Mouse (Mus musculus) midbrain, embryonic 14.5 days (tissue): ENCODE data around the gene Evc2. TPM values are rescaled to one million over a fixed set of nuclear protein-coding genes. Genes with fewer than 3 reads are reported as not detected.

Experiments used
- ATAC-seq: fragments of 200-750 bp; cut with Nextera tagmentation; 2 replicates; pipeline ENCODE4 v1.8.0; 2017; ENCODE audit warnings: moderate number of reproducible peaks, moderate library complexity; ENCODE audit not compliant: low FRiP score, low TSS enrichment
- DNase-seq: peaks from one replicate; pipeline ENCODE4 v3.0.0-alpha.2; 2015
- H3K27ac ChIP-seq: fragments of 300-500 bp; sonication (generic); replicated peaks from 2 replicates; pipeline ENCODE4 v1.5.1; 2014; ENCODE audit warnings: mild to moderate bottlenecking, low read depth, low read length, moderate library complexity
- H3K27me3 ChIP-seq: fragments of 300-500 bp; sonication (generic); 2 replicates; pipeline ENCODE4 v1.6.1; 2014; ENCODE audit warnings: low read length, control low read depth, mixed read lengths; ENCODE audit not compliant: control insufficient read depth, insufficient read depth
- H3K36me3 ChIP-seq: fragments of 300-500 bp; sonication (generic); 2 replicates; pipeline ENCODE4 v1.6.1; 2014; ENCODE audit warnings: low read length, control low read depth; ENCODE audit not compliant: control insufficient read depth, insufficient read depth
- H3K4me1 ChIP-seq: fragments of 300-500 bp; sonication (generic); 2 replicates; pipeline ENCODE4 v1.6.1; 2014; ENCODE audit warnings: mild to moderate bottlenecking, antibody characterized with exemption, low read length, control low read depth; ENCODE audit not compliant: control insufficient read depth, insufficient read depth
- H3K4me2 ChIP-seq: fragments of 300-500 bp; sonication (generic); 2 replicates; pipeline ENCODE4 v1.6.1; 2014; ENCODE audit warnings: mild to moderate bottlenecking, low read length, moderate library complexity
- H3K4me3 ChIP-seq: fragments of 300-500 bp; sonication (generic); replicated peaks from 2 replicates; pipeline ENCODE4 v1.5.1; 2014; ENCODE audit warnings: low read depth, low read length
- H3K9ac ChIP-seq: fragments of 300-500 bp; sonication (generic); replicated peaks from 2 replicates; pipeline ENCODE4 v1.6.1; 2014; ENCODE audit warnings: mild to moderate bottlenecking, low read length, moderate library complexity
- H3K9me3 ChIP-seq: fragments of 300-500 bp; sonication (generic); 2 replicates; pipeline ENCODE4 v1.6.1; 2016; ENCODE audit warnings: low read length, control low read depth, mixed read lengths; ENCODE audit not compliant: control insufficient read depth
- WGBS: fragments of 180-500 bp; shearing (Covaris S2); extraction: QIAGEN DNeasy Blood & Tissue Kit; methylation state at CpG from one replicate; pipeline ENCODE4 v1.1.7; 2014; 5-methylcytosine and 5-hydroxymethylcytosine counted together
- polyA plus RNA-seq: library from polyadenylated mRNA; unstranded; fragments of >200 nt; fragmentation: Nextera tagmentation; extraction: Ambion mirVana; gene quantifications from 2 replicates; pipeline ENCODE4 v1.2.1, GENCODE M21; 2014

Gene Evc2
- polyA plus RNA-seq, 1 experiment from 2014 or later: 6.0 TPM

DNA sequence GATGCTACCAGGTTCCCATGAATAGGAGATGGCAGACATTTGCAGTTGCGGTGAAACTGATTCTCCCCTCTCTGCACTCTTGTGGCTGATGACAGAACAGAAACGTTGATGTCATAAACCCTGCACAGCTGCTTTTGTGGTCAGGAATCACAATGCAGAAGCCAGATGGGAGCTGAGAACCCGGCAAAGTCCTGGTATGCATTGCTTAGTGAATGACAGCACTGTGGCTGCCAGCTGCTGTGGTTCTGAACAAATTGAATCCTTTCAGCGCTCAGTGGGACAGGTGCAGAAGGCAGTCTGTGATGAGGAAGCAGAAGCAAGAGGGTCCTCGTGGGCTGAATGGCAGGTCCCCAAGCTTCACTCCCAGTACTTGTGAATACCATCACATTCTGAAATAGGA lies 130.7 kb downstream of the Evc2 start:
- Histone ChIP-seq H3K4me2 (no peak overlapping the region), H3K4me3 (no peak overlapping the region), H3K9ac (no peak overlapping the region), H3K36me3 (no peaks in the 10 kb centered on the region), H3K9me3 (no peaks in the 10 kb centered on the region), H3K27ac (no peak overlapping the region), H3K4me1 (no peaks in the 10 kb centered on the region), H3K27me3 (no peaks in the 10 kb centered on the region)
- DNase-seq (no peak), ATAC-seq (no peak)
- WGBS: 72% methylated on average over 5 of the region's 5 CpGs

DNA sequence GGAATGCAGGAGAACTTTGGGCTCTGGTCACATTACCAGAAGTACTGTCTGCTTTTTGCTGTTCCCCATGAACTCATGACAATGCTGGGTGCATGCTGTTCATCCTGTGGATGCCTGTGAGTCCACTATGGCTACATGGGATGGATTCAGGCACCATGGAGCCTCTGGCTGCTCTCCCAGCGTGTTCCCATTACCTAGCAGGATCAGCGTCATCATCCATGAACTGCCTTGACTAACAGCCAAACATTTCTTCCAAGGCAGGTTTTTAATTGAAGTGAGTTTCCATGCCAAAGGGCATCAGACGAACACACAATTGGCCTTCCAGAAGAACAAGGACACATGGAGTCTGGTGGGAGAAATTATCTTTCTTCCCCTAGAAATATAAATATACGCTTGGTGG lies 133.3 kb downstream of the Evc2 start:
- no peaks in the 10 kb centered on the region for H3K9me3 ChIP-seq
- H3K4me1 ChIP-seq: no peaks in the 10 kb centered on the region
- H3K27ac ChIP-seq: no peak overlapping the region
- H3K9ac ChIP-seq: no peak overlapping the region
- 79% methylated on average over 4 of the region's 4 CpGs for WGBS
- H3K4me2 ChIP-seq: no peak overlapping the region
- no peaks in the 10 kb centered on the region for H3K27me3 ChIP-seq
- ATAC-seq (no peak), DNase-seq (no peak)
- no peaks in the 10 kb centered on the region for H3K36me3 ChIP-seq
- no peak overlapping the region for H3K4me3 ChIP-seq

DNA sequence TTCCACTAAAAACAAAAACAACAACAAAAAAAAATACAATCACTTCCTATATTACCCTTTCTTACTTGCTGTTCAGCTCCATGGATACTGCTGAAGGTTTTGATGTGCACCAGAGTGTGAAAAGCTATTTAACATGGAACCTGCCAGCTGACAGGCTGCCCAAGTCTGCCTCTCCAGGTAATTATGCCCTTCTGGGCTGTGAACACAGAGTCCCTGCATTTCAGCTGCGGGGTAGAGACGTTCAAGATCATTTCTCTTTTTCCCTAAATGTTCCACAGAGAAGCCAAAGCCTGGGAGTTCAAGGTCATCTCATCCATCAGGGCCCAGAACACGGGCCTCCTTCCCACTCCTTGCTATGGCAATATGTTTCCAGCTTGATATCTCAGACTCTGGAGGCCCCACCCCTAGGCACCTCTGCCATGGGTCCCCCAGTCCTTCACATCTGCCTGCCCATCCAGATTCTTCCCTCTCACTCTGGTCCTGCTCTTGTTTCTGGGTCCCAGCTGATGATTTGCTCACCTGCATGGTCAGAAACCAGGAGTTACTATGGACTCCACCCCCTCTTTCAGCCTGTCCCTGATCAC lies 133.8 kb downstream of the Evc2 start:
- Histone ChIP-seq H3K27ac (no peak overlapping the region), H3K9ac (no peak overlapping the region), H3K9me3 (no peaks in the 10 kb centered on the region), H3K27me3 (no peaks in the 10 kb centered on the region), H3K4me3 (no peak overlapping the region), H3K4me1 (no peaks in the 10 kb centered on the region), H3K4me2 (no peak overlapping the region), H3K36me3 (no peaks in the 10 kb centered on the region)
- DNase-seq (no peak), ATAC-seq (no peak)
- WGBS: 73% methylated on average over 3 of the region's 3 CpGs

Other genes with a start within 250 kb of the Evc2 start
- gene Crmp1, start 96.6 kb upstream of the Evc2 start, polyA plus RNA-seq: 906 and 957 TPM in 2 replicates
- gene Evc, start 1.6 kb upstream of the Evc2 start, polyA plus RNA-seq: 3.3 and 4.0 TPM in 2 replicates